Mouse (Mus musculus) C2C12 (cell line): ENCODE results near the gene Vkorc1l1. TPM values are rescaled to one million over a fixed set of nuclear protein-coding genes. Genes with fewer than 3 reads are reported as not detected.

Experiments
- H3K27me3 ChIP-seq: one replicate; pipeline ENCODE4 v1.6.1; 2011; ENCODE audit not compliant: control insufficient read depth, insufficient read depth, insufficient read length
- H3K36me3 ChIP-seq: one replicate; pipeline ENCODE4 v1.6.1; 2011; ENCODE audit not compliant: control insufficient read depth, insufficient read depth
- H3K4me3 ChIP-seq: one replicate; pipeline ENCODE4 v1.5.1; 2011; ENCODE audit warnings: mild to moderate bottlenecking, control low read depth; ENCODE audit not compliant: poor library complexity, insufficient read depth, severe bottlenecking
- H3K79me2 ChIP-seq: one replicate; pipeline ENCODE4 v1.6.1; 2011; ENCODE audit not compliant: control insufficient read depth, insufficient read depth
- H3K79me3 ChIP-seq: one replicate; pipeline ENCODE4 v1.6.1; 2011; ENCODE audit warnings: low read depth, control low read depth
- H3ac ChIP-seq: one replicate; pipeline ENCODE3; 2011; ENCODE audit warnings: low read depth; ENCODE audit not compliant: control insufficient read depth, insufficient read length
- CEBPB ChIP-seq: IDR thresholded peaks from one replicate; pipeline ENCODE4 v1.6.1; 2011; ENCODE audit warnings: low read depth, mild to moderate bottlenecking, control low read depth, moderate library complexity
- CTCF ChIP-seq: IDR thresholded peaks from one replicate; pipeline ENCODE4 v1.5.1; 2011; ENCODE audit not compliant: control insufficient read depth, insufficient read depth, insufficient read length
- FOSL1 ChIP-seq: IDR thresholded peaks from one replicate; pipeline ENCODE4 v1.8.0; 2011; ENCODE audit warnings: mild to moderate bottlenecking, low read length; ENCODE audit not compliant: poor library complexity, insufficient read depth, severe bottlenecking
- MAX ChIP-seq: IDR thresholded peaks from one replicate; pipeline ENCODE4 v1.6.1; 2011; ENCODE audit warnings: mild to moderate bottlenecking, control low read depth
- MYOD1 ChIP-seq: IDR thresholded peaks from one replicate; pipeline ENCODE4 v1.6.1; 2011; ENCODE audit warnings: low read depth; ENCODE audit not compliant: control insufficient read depth, insufficient read length
- MYOG ChIP-seq: IDR thresholded peaks from one replicate; pipeline ENCODE4 v1.6.1; 2011; ENCODE audit not compliant: control insufficient read depth, insufficient read length; ENCODE audit errors: extremely low read depth
- USF1 ChIP-seq: IDR thresholded peaks from one replicate; pipeline ENCODE4 v1.6.1; 2011; ENCODE audit warnings: low read depth, mild to moderate bottlenecking, control low read depth, moderate library complexity
- polyA plus RNA-seq: library from polyadenylated mRNA; unstranded; fragments of >200 nt; fragmentation: generic; extraction: Trizol; gene quantifications from one replicate; pipeline ENCODE4 v1.2.1, GENCODE M21; 2012; ENCODE audit warnings: missing spikeins

Gene Vkorc1l1
- polyA plus RNA-seq, 1 experiment, result 16.5 TPM

- Histone ChIP-seq H3K79me2 (no peaks in the 10 kb centered on the region), H3K27me3 (no peaks in the 10 kb centered on the region), H3K36me3 (no peaks in the 10 kb centered on the region), H3K79me3 (no peaks in the 10 kb centered on the region), H3ac (no peak overlapping the region), H3K4me3 (no peak overlapping the region)
- TF ChIP-seq MYOG, result no peak
- no peak for TF ChIP-seq CEBPB
- TF ChIP-seq USF1, result no peak
Observed at GRCm38 (mm10) chr5:129919320-129919719, 22.4 kb upstream of the Vkorc1l1 start.

GRCm38 (mm10) chr5:129921972-129922371 is 19.8 kb upstream of the Vkorc1l1 start:
- no peak for TF ChIP-seq CTCF
- no peak for TF ChIP-seq MAX
- no peak for TF ChIP-seq FOSL1
- no peak overlapping the region for H3K4me3 ChIP-seq
- H3K79me3 ChIP-seq, result no peaks in the 10 kb centered on the region
- H3K79me2 ChIP-seq, result no peaks in the 10 kb centered on the region
- H3K36me3 ChIP-seq, result no peaks in the 10 kb centered on the region
- H3ac ChIP-seq, result no peak overlapping the region
- H3K27me3 ChIP-seq, result no peaks in the 10 kb centered on the region

GRCm38 (mm10) chr5:129924820-129925452 is 16.8 kb upstream of the Vkorc1l1 start:
- no peak overlapping the region for H3ac ChIP-seq
- H3K79me2 ChIP-seq, result no peaks in the 10 kb centered on the region
- no peak for TF ChIP-seq MYOD1
- TF ChIP-seq CEBPB, result no peak
- no peak for TF ChIP-seq MAX
- TF ChIP-seq FOSL1, result no peak
- no peak for TF ChIP-seq CTCF
- TF ChIP-seq MYOG, result no peak
- TF ChIP-seq USF1, result no peak
- no peaks in the 10 kb centered on the region for H3K36me3 ChIP-seq
- H3K4me3 ChIP-seq, result no peak overlapping the region
- H3K79me3 ChIP-seq, result no peaks in the 10 kb centered on the region
- H3K27me3 ChIP-seq, result no peaks in the 10 kb centered on the region

GRCm38 (mm10) chr5:129925933-129926332 is 15.8 kb upstream of the Vkorc1l1 start:
- no peak overlapping the region for H3ac ChIP-seq
- no peak overlapping the region for H3K4me3 ChIP-seq
- H3K79me3 ChIP-seq, result no peaks in the 10 kb centered on the region
- TF ChIP-seq CTCF (no peak), MYOG (no peak), MYOD1 (no peak), CEBPB (no peak)
- H3K27me3 ChIP-seq, result no peaks in the 10 kb centered on the region
- no peaks in the 10 kb centered on the region for H3K79me2 ChIP-seq
- H3K36me3 ChIP-seq, result no peaks in the 10 kb centered on the region

GRCm38 (mm10) chr5:129929924-129930855 is 11.6 kb upstream of the Vkorc1l1 start:
- no peaks in the 10 kb centered on the region for H3K79me2 ChIP-seq
- TF ChIP-seq MYOD1, result no peak
- no peak for TF ChIP-seq MYOG
- no peak for TF ChIP-seq USF1
- TF ChIP-seq MAX, result no peak
- no peak for TF ChIP-seq CTCF
- TF ChIP-seq CEBPB, result no peak
- no peak for TF ChIP-seq FOSL1

GRCm38 (mm10) chr5:129936941-129937340 is 4.8 kb upstream of the Vkorc1l1 start:
- TF ChIP-seq MYOG (no peak), CEBPB (no peak), FOSL1 (no peak), MAX (no peak), MYOD1 (no peak), USF1 (no peak), CTCF (no peak)
- Histone ChIP-seq H3K79me2 (no peaks in the 10 kb centered on the region), H3K4me3 (no peak overlapping the region)

More at GRCm38 (mm10) chr5:129929924-129930855, 11.6 kb upstream of the Vkorc1l1 start:
- H3K79me3 ChIP-seq, result no peaks in the 10 kb centered on the region
- no peaks in the 10 kb centered on the region for H3K36me3 ChIP-seq
- H3ac ChIP-seq, result no peak overlapping the region
- H3K4me3 ChIP-seq, result no peak overlapping the region
- H3K27me3 ChIP-seq, result no peaks in the 10 kb centered on the region

More at GRCm38 (mm10) chr5:129936941-129937340, 4.8 kb upstream of the Vkorc1l1 start:
- Histone ChIP-seq H3ac (no peak overlapping the region), H3K79me3 (no peaks in the 10 kb centered on the region), H3K36me3 (no peaks in the 10 kb centered on the region), H3K27me3 (no peaks in the 10 kb centered on the region)
